Mouse (Mus musculus) midbrain, embryonic 11.5 days (tissue): ENCODE measurements at regions not wholly inside any gene's neighbourhood (a gene's known extent, or its start where the extent isn't known, plus 50 kb on each side); places are given as distances from the start of the nearest gene placed in this dataset.

Experiments
- ATAC-seq: fragments of 200-750 bp; cut with Nextera tagmentation; 2 replicates; pipeline ENCODE4 v1.8.0; 2017; ENCODE audit warnings: moderate TSS enrichment, moderate library complexity; ENCODE audit not compliant: low FRiP score
- DNase-seq: peaks from one replicate; pipeline ENCODE4 v3.0.0; 2015; ENCODE audit warnings: low spot score; ENCODE audit errors: missing footprints
- H3K27ac ChIP-seq: fragments of 300-500 bp; sonication (generic); 2 replicates; pipeline ENCODE4 v1.5.1; 2014; ENCODE audit warnings: low read depth, low read length
- H3K27me3 ChIP-seq: fragments of 300-500 bp; sonication (generic); 2 replicates; pipeline ENCODE4 v1.6.1; 2014; ENCODE audit warnings: mild to moderate bottlenecking, low read length, moderate library complexity, mixed read lengths; ENCODE audit not compliant: control insufficient read depth, insufficient read depth
- H3K36me3 ChIP-seq: fragments of 300-500 bp; sonication (generic); 2 replicates; pipeline ENCODE4 v1.6.1; 2014; ENCODE audit warnings: mild to moderate bottlenecking, low read length, moderate library complexity, mixed read lengths; ENCODE audit not compliant: control insufficient read depth, insufficient read depth
- H3K4me1 ChIP-seq: fragments of 300-500 bp; sonication (generic); 2 replicates; pipeline ENCODE4 v1.6.1; 2014; ENCODE audit warnings: low read length; ENCODE audit not compliant: control insufficient read depth, insufficient read depth
- H3K4me2 ChIP-seq: fragments of 300-500 bp; sonication (generic); 2 replicates; pipeline ENCODE4 v1.6.1; 2014; ENCODE audit warnings: mild to moderate bottlenecking, moderate library complexity
- H3K4me3 ChIP-seq: fragments of 300-500 bp; sonication (generic); 2 replicates; pipeline ENCODE4 v1.5.1; 2014; ENCODE audit warnings: low read depth, low read length
- H3K9ac ChIP-seq: fragments of 300-500 bp; sonication (generic); 2 replicates; pipeline ENCODE4 v1.6.1; 2014; ENCODE audit warnings: low read length
- H3K9me3 ChIP-seq: fragments of 300-500 bp; sonication (generic); 2 replicates; pipeline ENCODE4 v1.6.1; 2016; ENCODE audit warnings: low read length; ENCODE audit not compliant: control insufficient read depth
- WGBS: fragments of 180-500 bp; shearing (Covaris S2); extraction: QIAGEN DNeasy Blood & Tissue Kit; methylation state at CpG from one replicate; pipeline ENCODE4 v1.1.7; 2014; 5-methylcytosine and 5-hydroxymethylcytosine counted together

GRCm38 (mm10) chr4:125932036-125932756 lies 92.2 kb upstream of the Csf3r start:
- Histone ChIP-seq H3K36me3 (no peaks in the 10 kb centered on the region), H3K4me1 (no peaks in the 10 kb centered on the region), H3K9ac (no peak overlapping the region), H3K4me2 (no peak overlapping the region), H3K4me3 (no peak overlapping the region), H3K27me3 (no peaks in the 10 kb centered on the region), H3K9me3 (no peaks in the 10 kb centered on the region), H3K27ac (no peak overlapping the region; the same call in 1 of the 2 replicates)
- DNase-seq, result no peak
- 67% methylated on average over 22 of the region's 22 CpGs for WGBS
- no peak for ATAC-seq

- 77% methylated on average over 7 of the region's 7 CpGs for WGBS
- Histone ChIP-seq H3K4me3 (no peak overlapping the region), H3K27me3 (no peaks in the 10 kb centered on the region), H3K27ac (no peak overlapping the region), H3K36me3 (no peaks in the 10 kb centered on the region), H3K4me1 (no peaks in the 10 kb centered on the region), H3K9ac (no peak overlapping the region), H3K9me3 (no peaks in the 10 kb centered on the region), H3K4me2 (no peak overlapping the region)
- no peak for DNase-seq
- no peak for ATAC-seq
These were observed 88.0 kb upstream of the Csf3r start for GRCm38 (mm10) chr4:125936357-125936756.

- Histone ChIP-seq H3K9ac (no peak overlapping the region), H3K9me3 (no peaks in the 10 kb centered on the region), H3K4me3 (no peak overlapping the region), H3K4me2 (no peak overlapping the region), H3K4me1 (no peaks in the 10 kb centered on the region), H3K27me3 (no peaks in the 10 kb centered on the region), H3K36me3 (no peaks in the 10 kb centered on the region), H3K27ac (no peak overlapping the region)
- ATAC-seq (no peak), DNase-seq (no peak)
- 44% methylated on average over 6 of the region's 6 CpGs for WGBS
These were observed 86.2 kb upstream of the Csf3r start for GRCm38 (mm10) chr4:125938186-125938585.

GRCm38 (mm10) chr4:125941266-125941665 lies 83.1 kb upstream of the Csf3r start:
- Histone ChIP-seq H3K27ac (no peak overlapping the region), H3K4me3 (no peak overlapping the region), H3K36me3 (no peaks in the 10 kb centered on the region), H3K4me2 (no peak overlapping the region), H3K9me3 (no peaks in the 10 kb centered on the region), H3K9ac (no peak overlapping the region), H3K27me3 (no peaks in the 10 kb centered on the region), H3K4me1 (no peaks in the 10 kb centered on the region; the same call in 1 of the 2 replicates)
- ATAC-seq (no peak), DNase-seq (no peak)
- 65% methylated on average over 5 of the region's 5 CpGs for WGBS

GRCm38 (mm10) chr4:125941916-125942315 lies 82.4 kb upstream of the Csf3r start:
- H3K4me3 ChIP-seq, result no peak overlapping the region
- H3K4me1 ChIP-seq, result no peaks in the 10 kb centered on the region; the same call in 1 of the 2 replicates
- H3K36me3 ChIP-seq, result no peaks in the 10 kb centered on the region
- H3K9me3 ChIP-seq, result no peaks in the 10 kb centered on the region
- no peaks in the 10 kb centered on the region for H3K27me3 ChIP-seq
- 52% methylated on average over 3 of the region's 3 CpGs for WGBS
- DNase-seq (peak; percentile 87), ATAC-seq (no peak)
- H3K9ac ChIP-seq, result no peak overlapping the region
- H3K27ac ChIP-seq, result no peak overlapping the region
- H3K4me2 ChIP-seq, result no peak overlapping the region

GRCm38 (mm10) chr4:125945062-125945461 lies 79.3 kb upstream of the Csf3r start:
- Histone ChIP-seq H3K4me3 (no peak overlapping the region), H3K9me3 (no peaks in the 10 kb centered on the region), H3K9ac (no peak overlapping the region), H3K27ac (peak overlapping the region; percentile 65; the same call in 1 of the 2 replicates), H3K4me2 (no peak overlapping the region), H3K4me1 (no peaks in the 10 kb centered on the region; the same call in 1 of the 2 replicates), H3K36me3 (no peaks in the 10 kb centered on the region), H3K27me3 (no peaks in the 10 kb centered on the region)
- peak; percentile 70; the same call in 1 of the 2 replicates for ATAC-seq
- no peak for DNase-seq
- 59% methylated on average over 2 of the region's 2 CpGs for WGBS

GRCm38 (mm10) chr4:125959426-125959825 lies 64.9 kb upstream of the Csf3r start:
- no peaks in the 10 kb centered on the region for H3K4me1 ChIP-seq
- no peak for ATAC-seq
- no peaks in the 10 kb centered on the region for H3K36me3 ChIP-seq
- DNase-seq, result no peak
- H3K27ac ChIP-seq, result no peak overlapping the region
- no peak overlapping the region for H3K9ac ChIP-seq
- no peak overlapping the region for H3K4me3 ChIP-seq
- no peaks in the 10 kb centered on the region for H3K9me3 ChIP-seq
- H3K27me3 ChIP-seq, result no peaks in the 10 kb centered on the region; the same call in 1 of the 2 replicates
- WGBS, result 75% methylated on average over 9 of the region's 9 CpGs
- H3K4me2 ChIP-seq, result no peak overlapping the region

GRCm38 (mm10) chr4:125960704-125961279 lies 63.6 kb upstream of the Csf3r start:
- Histone ChIP-seq H3K4me2 (no peak overlapping the region), H3K4me3 (no peak overlapping the region), H3K27me3 (no peaks in the 10 kb centered on the region; the same call in 1 of the 2 replicates), H3K9me3 (no peaks in the 10 kb centered on the region), H3K4me1 (no peaks in the 10 kb centered on the region), H3K27ac (no peak overlapping the region), H3K9ac (no peak overlapping the region), H3K36me3 (no peaks in the 10 kb centered on the region)
- ATAC-seq (no peak), DNase-seq (no peak)
- WGBS, result 62% methylated on average over 8 of the region's 8 CpGs

GRCm38 (mm10) chr4:125962677-125963076 lies 61.7 kb upstream of the Csf3r start:
- DNase-seq (peak; percentile 98), ATAC-seq (no peak)
- Histone ChIP-seq H3K36me3 (no peaks in the 10 kb centered on the region), H3K4me3 (no peak overlapping the region), H3K27ac (no peak overlapping the region), H3K27me3 (no peaks in the 10 kb centered on the region), H3K9me3 (no peaks in the 10 kb centered on the region), H3K4me1 (no peaks in the 10 kb centered on the region), H3K9ac (no peak overlapping the region), H3K4me2 (no peak overlapping the region)
- 6% methylated on average over 7 of the region's 7 CpGs for WGBS
